Mouse (Mus musculus) MEL (cell line): ENCODE data around the gene Vwc2.

ENCODE experiments used
- CTCF ChIP-seq, 3 experiments: IDR thresholded peaks in 2 of 3; conservative IDR thresholded peaks in 1 of 3; 2 replicates each; pipeline ENCODE4 v1.5.1; 2011 to 2012; ENCODE audit warnings: low read length in 3 of 3, low read depth in 2 of 3, mild to moderate bottlenecking in 2 of 3, improper control_type of control experiment in 1 of 3, inconsistent platforms in 1 of 3, mixed read lengths in 1 of 3, moderate library complexity in 1 of 3; ENCODE audit not compliant: control insufficient read depth in 1 of 3, insufficient read depth in 1 of 3, poor library complexity in 1 of 3, severe bottlenecking in 1 of 3
- E2F4 ChIP-seq: IDR thresholded peaks from 2 replicates; pipeline ENCODE4 v1.6.1; 2011; ENCODE audit warnings: low read depth, low read length, improper control_type of control experiment, borderline replicate concordance
- ETS1 ChIP-seq: IDR thresholded peaks from 2 replicates; pipeline ENCODE4 v1.6.1; 2012; ENCODE audit warnings: low read depth, mild to moderate bottlenecking, inconsistent platforms, low read length, improper control_type of control experiment, moderate library complexity
- GABPA ChIP-seq: IDR thresholded peaks from 2 replicates; pipeline ENCODE4 v1.6.1; 2012; ENCODE audit warnings: low read depth, mild to moderate bottlenecking, inconsistent platforms, low read length, improper control_type of control experiment, moderate library complexity
- MXI1 ChIP-seq: IDR thresholded peaks from 2 replicates; pipeline ENCODE4 v1.6.1; 2011; ENCODE audit warnings: mild to moderate bottlenecking, low read depth, low read length, improper control_type of control experiment

DNA sequence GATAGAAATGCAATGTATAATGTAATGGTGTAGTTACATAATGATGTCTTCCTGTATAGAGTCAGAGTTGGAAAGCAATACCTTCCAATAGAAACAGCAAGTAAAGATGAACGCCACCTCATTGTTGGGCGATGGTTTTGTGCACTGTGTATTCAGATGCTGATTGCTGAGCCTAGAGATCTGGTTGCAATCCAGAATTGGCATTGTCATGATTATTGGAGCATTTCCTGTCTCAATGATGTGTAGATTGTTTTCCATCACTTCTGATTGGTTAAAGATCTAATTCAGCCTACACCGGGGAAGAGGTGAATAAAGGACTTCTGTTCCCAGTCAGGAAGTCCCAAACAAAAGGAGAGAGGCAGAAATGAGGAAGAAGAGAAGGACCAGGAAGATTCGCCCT is 15.7 kb upstream of the Vwc2 start:
- no peak for TF ChIP-seq E2F4
- no peak for TF ChIP-seq CTCF (IDR thresholded peaks at IDR 0.05 in 2 of 3, conservative IDR thresholded peaks at IDR 0.05 in 1 of 3; ENCODE audit: control insufficient read depth in 1 of 3, insufficient read depth in 1 of 3, low read depth in 2 of 3, low read length in 3 of 3, poor library complexity in 1 of 3, severe bottlenecking in 1 of 3)
- TF ChIP-seq ETS1: no peak
- TF ChIP-seq GABPA: no peak
- TF ChIP-seq MXI1: no peak
